ENCODE assay signal across 8 mouse cellular contexts in the genomic region with DNA sequence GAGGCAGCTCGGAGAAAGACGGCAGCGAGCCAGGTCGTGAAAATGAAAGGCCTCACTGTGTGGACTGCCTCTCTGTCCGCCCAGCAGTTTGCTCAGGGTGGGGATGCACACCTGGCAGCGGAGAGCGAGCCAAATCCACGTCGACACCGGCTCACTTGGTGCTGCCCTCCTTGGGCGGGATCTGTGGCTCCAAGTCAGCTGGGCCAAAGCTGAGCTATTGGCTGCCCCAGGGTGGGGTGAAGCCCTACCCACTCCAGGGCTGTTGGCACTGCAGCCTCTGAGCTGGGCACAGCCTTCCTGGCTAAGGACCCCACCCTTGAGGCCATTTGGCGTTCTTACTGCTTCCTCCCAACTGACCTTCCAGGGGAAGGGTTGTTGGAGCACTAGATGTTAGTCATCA. TPM values are rescaled to one million over a fixed set of nuclear protein-coding genes. Genes with fewer than 3 reads are reported as not detected.
DNase-seq lines count a peak whose midpoint lies in the region; ATAC-seq and TF ChIP-seq lines count a peak whose summit lies in the region.

No protein-coding gene starts in this region.

- H3K4me3 ChIP-seq in MEL (ENCODE audit: control insufficient read depth in 1 of 2, insufficient read depth in 1 of 2, low read depth in 2 of 2, low read length in 2 of 2), result peak overlapping the region; percentile 78 to 83
- H3K4me3 ChIP-seq in embryonic facial prominence, embryonic 11.5 days (ENCODE audit: low read depth, low read length), result peak overlapping the region; percentile 69
- H3K4me3 ChIP-seq in heart, embryonic 15.5 days, result peak overlapping the region; percentile 75

- peak overlapping the region; percentile 85 for H3K9ac ChIP-seq in MEL (ENCODE audit: control insufficient read depth, low read depth, low read length, poor library complexity, severe bottlenecking)
- peak overlapping the region; percentile 60 for H3K9ac ChIP-seq in embryonic facial prominence, embryonic 11.5 days (replicated peaks; ENCODE audit: low read length)
- H3K9ac ChIP-seq in heart, embryonic 15.5 days, result peak overlapping the region; percentile 79

- no peak overlapping the region for H3K27ac ChIP-seq in MEL (ENCODE audit: control insufficient read depth, low read depth, low read length)
- H3K27ac ChIP-seq in embryonic facial prominence, embryonic 11.5 days (replicated peaks; ENCODE audit: low read depth, low read length), result no peak overlapping the region
- H3K27ac ChIP-seq in heart, embryonic 15.5 days, result peak overlapping the region; percentile 91

- no peak for TF ChIP-seq RAD21 in MEL (IDR thresholded peaks at IDR 0.05; ENCODE audit: low read depth, low read length)

- DNase-seq in 3134 (ENCODE audit: extremely low read depth, insufficient read length, low spot score) (peak; percentile 90), MEL (ENCODE audit: low read depth, low spot score) (peak; percentile 59)
- no peak for DNase-seq in embryonic facial prominence, embryonic 11.5 days (ENCODE audit: low spot score)
- DNase-seq in kidney, postnatal 25 days, result peak; percentile 68 to 92
- peak; percentile 70 for DNase-seq in lung, postnatal 14 days
- peak; percentile 61 for DNase-seq in right cerebral cortex, postnatal 25 days
- DNase-seq in embryo, embryonic 10.5 days (ENCODE audit: low spot score), result no peak

- no peak; a peak in 1 of 4 replicates for TF ChIP-seq POLR2A in MEL (IDR thresholded peaks at IDR 0.05; ENCODE audit: control insufficient read depth in 1 of 2, insufficient read depth in 1 of 2, low read depth in 1 of 2, low read length in 2 of 2, poor library complexity in 1 of 2)

- peak overlapping the region; percentile 70 for H3K4me2 ChIP-seq in embryonic facial prominence, embryonic 11.5 days (ENCODE audit: low read depth, low read length)
- H3K4me2 ChIP-seq in heart, embryonic 15.5 days, result peak overlapping the region; percentile 89

- ATAC-seq in embryonic facial prominence, embryonic 11.5 days (replicated peaks; ENCODE audit: insufficient number of reproducible peaks, low FRiP score, low TSS enrichment, low read depth), result no peak
- 0 out of 2 replicates have a peak, but pooled peaks have one; percentile 9 for ATAC-seq in heart, embryonic 15.5 days (replicated peaks; ENCODE audit: insufficient number of reproducible peaks, insufficient read depth, low FRiP score, low read depth)

- H3K9me3 ChIP-seq in MEL (replicated peaks; ENCODE audit: insufficient read depth, low read length), result no peaks in the 10 kb centered on the region
- H3K9me3 ChIP-seq in embryonic facial prominence, embryonic 11.5 days (replicated peaks; ENCODE audit: control insufficient read depth, low read length), result no peaks in the 10 kb centered on the region
- no peaks in the 10 kb centered on the region for H3K9me3 ChIP-seq in heart, embryonic 15.5 days (replicated peaks)

- no peaks in the 10 kb centered on the region for H3K27me3 ChIP-seq in MEL (ENCODE audit: control insufficient read depth in 1 of 2, insufficient read depth in 2 of 2, low read length in 2 of 2)
- H3K27me3 ChIP-seq in embryonic facial prominence, embryonic 11.5 days (ENCODE audit: control insufficient read depth, insufficient read depth, low read length), result no peaks in the 10 kb centered on the region
- no peaks in the 10 kb centered on the region for H3K27me3 ChIP-seq in heart, embryonic 15.5 days

- peaks cover 0 to 6% of the 10 kb centered on the region in 2 experiments; a peak in 3 of 4 replicates for H3K36me3 ChIP-seq in MEL (ENCODE audit: control insufficient read depth in 1 of 2, insufficient read depth in 2 of 2, low read length in 2 of 2)
- H3K36me3 ChIP-seq in embryonic facial prominence, embryonic 11.5 days (replicated peaks; ENCODE audit: control insufficient read depth, insufficient read depth, low read depth, low read length), result peaks cover 16% of the 10 kb centered on the region
- peaks cover 43% of the 10 kb centered on the region for H3K36me3 ChIP-seq in heart, embryonic 15.5 days

- peaks cover 7% of the 10 kb centered on the region; the same call in 1 of the 2 replicates for H3K79me2 ChIP-seq in MEL (ENCODE audit: control insufficient read depth, insufficient read depth, low read length, poor library complexity)

- TF ChIP-seq EP300 in MEL (IDR thresholded peaks at IDR 0.05; ENCODE audit: low read depth in 1 of 2, low read length in 2 of 2), result no peak

- WGBS in embryonic facial prominence, embryonic 11.5 days, result 5% methylated on average over 12 of the region's 12 CpGs
- WGBS in heart, embryonic 15.5 days, result 5% methylated on average over 12 of the region's 12 CpGs

- H3K4me1 ChIP-seq in MEL (ENCODE audit: control insufficient read depth in 1 of 2, insufficient read depth in 2 of 2, low read length in 2 of 2), result peaks cover 4 to 7% of the 10 kb centered on the region in 2 experiments; a peak in 3 of 4 replicates
- H3K4me1 ChIP-seq in embryonic facial prominence, embryonic 11.5 days (ENCODE audit: control insufficient read depth, insufficient read depth, low read length), result no peaks in the 10 kb centered on the region; the same call in 1 of the 2 replicates
- peaks cover 21% of the 10 kb centered on the region for H3K4me1 ChIP-seq in heart, embryonic 15.5 days (replicated peaks)

- TF ChIP-seq CTCF in MEL (IDR thresholded peaks at IDR 0.05 in 2 of 3, conservative IDR thresholded peaks at IDR 0.05 in 1 of 3; ENCODE audit: control insufficient read depth in 1 of 3, insufficient read depth in 1 of 3, low read depth in 2 of 3, low read length in 3 of 3, poor library complexity in 1 of 3, severe bottlenecking in 1 of 3), result no peak

TF ChIP-seq in MEL, 35 proteins besides CTCF, POLR2A, EP300 and RAD21 (continues in another document):
- no peak for TF ChIP-seq GABPA (IDR thresholded peaks at IDR 0.05; ENCODE audit: low read depth, low read length)
- no peak for TF ChIP-seq USF1 (IDR thresholded peaks at IDR 0.05; ENCODE audit: low read depth, low read length)
- no peak for TF ChIP-seq BHLHE40 (IDR thresholded peaks at IDR 0.05; ENCODE audit: borderline replicate concordance, low read depth, low read length)
- TF ChIP-seq ZC3H11A (IDR thresholded peaks at IDR 0.05; ENCODE audit: low read depth, low read length), result no peak
- no peak for TF ChIP-seq MAX (IDR thresholded peaks at IDR 0.05; ENCODE audit: low read length)
- no peak for TF ChIP-seq TBP (IDR thresholded peaks at IDR 0.05; ENCODE audit: low read depth, low read length)
- 0 out of 2 replicates have a peak, but pooled peaks have one; percentile 16 for TF ChIP-seq ETS1 (IDR thresholded peaks at IDR 0.05; ENCODE audit: low read depth, low read length)
- no peak; the same call in 1 of the 2 replicates for TF ChIP-seq ZMIZ1 (IDR thresholded peaks at IDR 0.05; ENCODE audit: low read depth, low read length)
- TF ChIP-seq TCF12 (IDR thresholded peaks at IDR 0.05; ENCODE audit: low read depth, low read length), result no peak
- 0 out of 2 replicates have a peak, but pooled peaks have one; percentile 16 for TF ChIP-seq NELFE (IDR thresholded peaks at IDR 0.05; ENCODE audit: low read depth, low read length)
- 0 out of 2 replicates have a peak, but pooled peaks have one; percentile 7 for TF ChIP-seq SIN3A (IDR thresholded peaks at IDR 0.05; ENCODE audit: low read length)
- TF ChIP-seq MAZ (IDR thresholded peaks at IDR 0.05; ENCODE audit: low read depth, low read length), result no peak
- no peak for TF ChIP-seq KAT2A (conservative IDR thresholded peaks at IDR 0.05; ENCODE audit: low read depth, low read length)
- TF ChIP-seq JUND (IDR thresholded peaks at IDR 0.05; ENCODE audit: low read depth, low read length), result no peak
- TF ChIP-seq USF2 (IDR thresholded peaks at IDR 0.05; ENCODE audit: borderline replicate concordance in 1 of 2, insufficient read depth in 1 of 2, low read depth in 1 of 2, low read length in 2 of 2), result no peak
- no peak for TF ChIP-seq SMC3 (IDR thresholded peaks at IDR 0.05; ENCODE audit: low read depth, low read length)
- TF ChIP-seq E2F4 (IDR thresholded peaks at IDR 0.05; ENCODE audit: borderline replicate concordance, low read depth, low read length), result no peak

RNA-seq across cellular contexts. Expression of gene Gale, which starts 0.9 kb away (rescaled TPM):
- 23.3 and 24.5 TPM in 2 replicates for total RNA-seq in MEL (2012; rRNA removed)
- 10 to 100 TPM in 1 of 2 experiments, not detected in 1; 31.2 TPM for polyA plus RNA-seq in MEL (2012; ENCODE audit: insufficient read depth in 1 of 2, insufficient read length in 2 of 2, low read depth in 1 of 2, low replicate concordance in 2 of 2, missing spikeins in 1 of 2)
- 23.1 and 25.8 TPM in 2 replicates for polyA plus RNA-seq in embryonic facial prominence, embryonic 11.5 days (2014; fragmentation: Nextera tagmentation; extraction: Ambion mirVana)
- polyA plus RNA-seq in heart, embryonic 15.5 days (2015; fragmentation: Nextera tagmentation; extraction: Ambion mirVana), result 17.6 and 24.8 TPM in 2 replicates

RNA-seq across cellular contexts. Expression of gene Lypla2, which starts 8.0 kb away (rescaled TPM):
- 53.8 and 65.1 TPM in 2 replicates for total RNA-seq in MEL (2012; rRNA removed)
- polyA plus RNA-seq in MEL (2012; ENCODE audit: insufficient read depth in 1 of 2, insufficient read length in 2 of 2, low read depth in 1 of 2, low replicate concordance in 2 of 2, missing spikeins in 1 of 2), result 10 to 100 TPM in 1 of 2 experiments, not detected in 1; 95.6 TPM
- 99.6 and 114 TPM in 2 replicates for polyA plus RNA-seq in embryonic facial prominence, embryonic 11.5 days (2014; fragmentation: Nextera tagmentation; extraction: Ambion mirVana)
- polyA plus RNA-seq in heart, embryonic 15.5 days (2015; fragmentation: Nextera tagmentation; extraction: Ambion mirVana), result 59.6 and 79.0 TPM in 2 replicates

RNA-seq across cellular contexts. Expression of gene Hmgcl, which starts 18.2 kb away (rescaled TPM):
- total RNA-seq in MEL (2012; rRNA removed), result 48.5 and 48.7 TPM in 2 replicates
- polyA plus RNA-seq in MEL (2012; ENCODE audit: insufficient read depth in 1 of 2, insufficient read length in 2 of 2, low read depth in 1 of 2, low replicate concordance in 2 of 2, missing spikeins in 1 of 2), result 10 to 100 TPM in 1 of 2 experiments, not detected in 1; 66.5 TPM
- 67.0 and 76.0 TPM in 2 replicates for polyA plus RNA-seq in embryonic facial prominence, embryonic 11.5 days (2014; fragmentation: Nextera tagmentation; extraction: Ambion mirVana)
- 80.2 and 82.4 TPM in 2 replicates for polyA plus RNA-seq in heart, embryonic 15.5 days (2015; fragmentation: Nextera tagmentation; extraction: Ambion mirVana)

RNA-seq across cellular contexts. Expression of gene Pithd1, which starts 22.6 kb away (rescaled TPM):
- 75.5 and 77.7 TPM in 2 replicates for total RNA-seq in MEL (2012; rRNA removed)
- 10 to 100 TPM in 1 of 2 experiments, not detected in 1; 62.8 TPM for polyA plus RNA-seq in MEL (2012; ENCODE audit: insufficient read depth in 1 of 2, insufficient read length in 2 of 2, low read depth in 1 of 2, low replicate concordance in 2 of 2, missing spikeins in 1 of 2)
- polyA plus RNA-seq in embryonic facial prominence, embryonic 11.5 days (2014; fragmentation: Nextera tagmentation; extraction: Ambion mirVana), result 65.3 and 67.9 TPM in 2 replicates
- polyA plus RNA-seq in heart, embryonic 15.5 days (2015; fragmentation: Nextera tagmentation; extraction: Ambion mirVana), result 34.0 and 57.7 TPM in 2 replicates

RNA-seq across cellular contexts. Expression of gene Fuca1, which starts 43.9 kb away (rescaled TPM):
- 26.8 and 33.7 TPM in 2 replicates for total RNA-seq in MEL (2012; rRNA removed)
- polyA plus RNA-seq in MEL (2012; ENCODE audit: insufficient read depth in 1 of 2, insufficient read length in 2 of 2, low read depth in 1 of 2, low replicate concordance in 2 of 2, missing spikeins in 1 of 2), result 10 to 100 TPM in 1 of 2 experiments, not detected in 1; 48.6 TPM
- 39.2 and 45.5 TPM in 2 replicates for polyA plus RNA-seq in embryonic facial prominence, embryonic 11.5 days (2014; fragmentation: Nextera tagmentation; extraction: Ambion mirVana)
- 38.1 and 61.6 TPM in 2 replicates for polyA plus RNA-seq in heart, embryonic 15.5 days (2015; fragmentation: Nextera tagmentation; extraction: Ambion mirVana)

Comparison
In these comparisons a context has a peak if more than half of its experiments do, and no peak if none do; other contexts are left out.
1. DNase-seq: peak in 3134 (single experiment), MEL (single experiment), kidney, postnatal 25 days (2 of 2), lung, postnatal 14 days (single experiment) and right cerebral cortex, postnatal 25 days (single experiment); none in embryonic facial prominence, embryonic 11.5 days (single experiment) and embryo, embryonic 10.5 days (single experiment).
2. Peak in every context shown above with its lines, with median percentiles within 50 percentile points of each other: H3K4me3 ChIP-seq and H3K9ac ChIP-seq.